Mouse (Mus musculus) monocyte, adult 2 months (primary cell): ENCODE measurements around the gene Vps45.
"Not testable (repeated sequence)": the region's sequence is repeated elsewhere in the genome, so short reads cannot be mapped to it uniquely, and the experiment has no call there.

Experiments
- DNase-seq, 2 experiments: peaks; one replicate each; pipeline ENCODE4 v3.0.0; 2022; ENCODE audit warnings: low spot score in 2 of 2, low read depth in 1 of 2

The Vps45 gene

DNA sequence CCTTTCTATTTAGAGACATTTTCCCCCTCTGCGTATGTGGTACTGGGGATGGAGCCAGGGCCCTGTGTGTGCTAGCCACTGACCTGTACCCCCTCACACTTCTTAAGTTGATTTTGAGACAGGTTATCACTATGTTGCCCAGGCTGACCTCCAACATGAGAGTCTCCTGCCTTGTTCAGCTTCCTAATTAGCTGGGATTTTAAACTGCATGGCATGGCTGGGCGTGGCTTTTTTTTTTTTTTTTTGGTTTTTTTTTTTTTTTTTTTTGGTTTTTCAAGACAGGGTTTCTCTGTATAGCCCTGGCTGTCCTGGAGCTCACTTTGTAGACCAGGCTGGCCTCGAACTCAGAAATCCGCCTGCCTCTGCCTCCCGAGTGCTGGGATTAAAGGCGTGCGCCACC lies 80.7 kb downstream of the Vps45 start:
- not testable (repeated sequence) for DNase-seq

DNA sequence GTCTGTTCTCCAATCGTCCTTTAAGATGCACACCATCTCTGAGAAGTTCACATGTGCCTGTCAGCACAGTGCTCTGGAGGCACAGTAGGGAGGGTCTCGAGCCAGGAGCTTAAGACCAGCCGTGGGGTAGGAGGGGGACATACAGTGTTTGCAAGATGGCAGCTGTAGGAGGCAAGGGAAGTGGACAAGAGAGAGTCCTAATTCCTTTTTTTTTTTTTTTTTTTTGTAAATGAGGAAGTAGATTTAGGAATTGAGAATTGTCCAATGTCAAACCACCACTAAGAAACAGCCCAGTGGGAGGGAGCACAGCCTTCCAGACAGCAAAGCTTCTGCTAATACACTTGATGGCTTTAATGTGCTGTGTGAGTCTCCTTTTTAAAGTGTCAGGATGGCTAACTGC lies 81.2 kb downstream of the Vps45 start:
- DNase-seq, result peak in 1 of 2 experiments; percentile 47

DNA sequence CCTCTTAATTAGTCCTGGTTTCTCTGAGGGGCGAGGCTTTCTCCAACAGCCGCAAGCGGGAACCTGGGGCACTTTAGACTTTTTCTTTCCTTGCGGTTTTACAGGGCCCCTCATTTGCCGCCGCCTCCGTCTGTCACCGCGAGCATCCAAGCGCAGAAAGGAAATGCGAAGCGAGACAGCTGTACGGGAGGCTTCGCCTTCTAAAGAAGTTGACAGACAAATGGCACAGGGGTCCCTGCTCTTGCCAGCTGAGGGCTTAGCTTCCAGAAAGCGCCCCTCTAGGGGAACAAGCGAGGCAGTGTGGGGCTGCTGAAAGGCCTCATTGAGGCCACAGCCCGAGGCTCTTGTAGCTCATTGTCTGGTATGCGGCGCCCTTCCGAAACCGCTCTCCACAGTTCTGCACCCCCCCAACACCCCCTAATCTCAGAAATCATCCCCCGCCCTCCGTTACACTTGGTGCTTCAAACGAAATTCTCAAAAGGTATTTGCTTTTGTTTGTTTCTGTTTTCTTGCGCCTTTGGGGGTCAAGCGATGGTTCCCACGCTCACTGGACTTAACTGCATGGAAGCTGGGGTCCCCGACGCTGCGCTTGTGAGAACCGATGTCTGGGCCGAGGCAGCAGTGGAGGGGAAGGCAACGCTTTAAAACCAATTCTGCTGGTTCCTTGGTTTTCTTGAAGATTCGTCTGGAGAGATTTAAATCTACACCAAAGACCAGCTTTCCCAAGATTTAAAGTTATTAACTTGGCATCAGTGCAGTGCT lies 85.2 kb downstream of the Vps45 start:
- no peak for DNase-seq

DNA sequence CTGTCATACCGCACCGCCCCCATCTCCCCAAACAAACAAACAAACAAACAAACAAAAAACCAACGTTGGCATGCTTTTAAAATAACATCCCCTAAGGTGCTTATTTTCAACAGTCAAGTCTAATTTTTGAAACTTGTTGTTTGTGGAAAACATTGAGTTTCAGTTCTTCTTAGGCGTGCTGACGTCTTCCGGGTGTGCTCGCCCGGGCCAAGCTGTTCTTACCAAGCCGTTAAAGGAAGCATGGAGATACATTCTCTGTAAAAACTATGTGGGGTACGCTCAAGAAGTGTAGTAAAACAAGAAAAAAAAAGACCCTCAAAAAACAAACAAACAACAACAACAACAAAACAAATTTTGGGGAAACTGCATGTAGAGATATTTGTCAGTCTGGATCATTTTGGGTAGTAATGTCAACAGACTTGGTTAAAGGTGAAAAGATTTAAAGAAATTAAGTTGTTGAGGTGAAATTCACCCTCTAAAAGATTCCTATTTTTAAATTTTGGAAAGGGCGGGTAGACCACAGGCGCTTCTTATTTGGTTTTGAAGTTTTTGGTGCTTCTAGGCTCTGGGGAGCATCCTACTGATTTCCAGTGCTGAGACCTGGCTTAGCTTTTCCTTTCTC lies 85.9 kb downstream of the Vps45 start:
- no peak for DNase-seq

DNA sequence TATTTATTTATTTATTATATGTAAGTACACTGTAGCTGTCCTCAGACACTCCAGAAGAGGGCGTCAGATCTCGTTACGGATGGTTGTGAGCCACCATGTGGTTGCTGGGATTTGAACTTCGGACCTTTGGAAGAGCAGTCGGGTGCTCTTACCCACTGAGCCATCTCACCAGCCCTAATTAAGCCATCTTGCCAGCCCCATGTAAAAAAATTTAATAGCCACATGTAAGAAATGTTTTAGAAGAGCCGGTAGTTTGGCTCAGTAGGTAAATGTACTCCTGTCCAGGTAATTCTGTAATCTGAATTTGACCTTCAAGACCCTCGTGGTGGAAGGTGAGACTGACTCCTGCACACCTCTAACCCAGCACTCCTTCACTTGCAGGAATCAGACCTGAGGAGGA lies 87.6 kb downstream of the Vps45 start:
- DNase-seq, result not testable (repeated sequence)

DNA sequence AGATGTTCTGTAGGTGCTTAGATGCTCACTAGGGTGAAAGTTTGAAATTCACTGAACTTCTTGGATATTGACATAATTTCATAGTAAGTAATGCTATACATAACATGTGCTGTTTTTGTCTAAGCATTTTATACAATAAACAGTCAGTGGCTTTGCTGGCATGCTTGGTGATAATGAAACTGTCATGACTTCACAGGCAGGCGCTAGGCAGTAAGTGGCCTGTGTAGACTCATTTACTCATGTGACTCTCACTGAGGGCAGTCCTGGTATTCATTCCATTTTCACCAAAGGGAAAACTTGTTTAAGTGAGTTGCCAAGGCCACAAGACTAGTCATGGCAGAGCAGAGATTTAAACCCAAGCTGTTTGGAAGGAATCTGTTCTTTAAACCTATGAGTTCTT lies 89.0 kb downstream of the Vps45 start:
- DNase-seq, result no peak

DNA sequence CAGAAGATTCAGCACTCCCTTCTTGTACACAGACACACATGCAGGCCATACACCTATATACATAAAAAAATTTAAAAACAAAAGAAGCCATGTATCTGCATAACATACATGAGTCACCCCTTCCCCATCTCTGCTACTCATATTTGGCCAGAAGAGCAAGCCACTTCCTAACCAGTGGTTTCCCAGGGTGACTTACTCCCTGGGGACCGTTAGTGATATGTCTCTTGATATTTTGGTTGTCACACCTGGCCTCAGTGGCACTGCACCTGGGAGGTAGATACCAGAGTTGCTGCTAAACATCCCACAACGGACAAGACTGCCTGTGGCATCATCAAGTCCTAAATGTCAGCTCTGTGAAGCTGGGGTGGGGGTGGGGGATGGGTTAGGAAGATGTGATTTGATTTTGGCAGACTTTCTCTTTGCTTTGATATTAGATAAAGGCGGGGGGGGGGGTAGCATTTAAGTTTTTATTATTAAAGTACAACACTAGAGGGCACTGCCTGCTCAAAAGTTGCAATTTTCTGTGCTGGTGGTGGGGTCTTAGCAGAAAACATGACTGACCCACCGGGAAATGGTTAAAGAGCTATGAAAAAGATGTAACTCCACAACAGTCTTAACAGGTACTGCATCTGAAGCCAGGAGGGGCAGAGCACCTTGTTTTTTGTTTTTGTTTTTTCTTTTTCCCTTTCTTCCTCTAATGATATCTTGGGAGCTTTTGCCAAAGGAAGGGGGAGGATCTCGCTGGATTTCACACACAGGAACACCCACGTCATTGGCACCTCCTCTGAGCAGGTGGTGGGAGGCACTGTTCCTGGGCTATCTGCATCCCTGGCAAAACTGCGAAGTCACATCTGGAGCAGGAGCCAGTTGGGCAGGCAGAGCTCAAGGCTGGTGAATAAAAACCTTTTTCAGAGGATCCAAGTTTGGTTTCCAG lies 92.5 kb downstream of the Vps45 start:
- no peak for DNase-seq

DNA sequence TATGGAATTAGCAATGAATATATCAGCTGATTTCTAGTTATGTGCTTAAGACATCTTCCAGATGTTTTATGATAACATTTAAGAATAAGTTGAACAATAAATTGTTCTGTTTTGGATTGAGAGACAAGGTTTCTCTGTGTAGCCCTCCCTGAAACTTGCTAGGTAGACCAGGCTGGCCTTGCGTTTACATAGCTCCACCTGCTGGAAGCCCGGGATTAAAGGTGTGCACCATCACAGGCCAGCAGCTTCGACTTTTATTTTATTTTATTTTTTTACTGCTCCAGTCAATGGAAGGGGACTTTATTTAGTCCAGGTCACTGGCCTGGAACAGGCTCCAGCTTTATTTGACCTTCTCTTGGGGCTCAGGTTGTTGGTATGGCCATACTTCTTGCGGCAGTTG lies 94.6 kb downstream of the Vps45 start:
- no peak for DNase-seq

DNA sequence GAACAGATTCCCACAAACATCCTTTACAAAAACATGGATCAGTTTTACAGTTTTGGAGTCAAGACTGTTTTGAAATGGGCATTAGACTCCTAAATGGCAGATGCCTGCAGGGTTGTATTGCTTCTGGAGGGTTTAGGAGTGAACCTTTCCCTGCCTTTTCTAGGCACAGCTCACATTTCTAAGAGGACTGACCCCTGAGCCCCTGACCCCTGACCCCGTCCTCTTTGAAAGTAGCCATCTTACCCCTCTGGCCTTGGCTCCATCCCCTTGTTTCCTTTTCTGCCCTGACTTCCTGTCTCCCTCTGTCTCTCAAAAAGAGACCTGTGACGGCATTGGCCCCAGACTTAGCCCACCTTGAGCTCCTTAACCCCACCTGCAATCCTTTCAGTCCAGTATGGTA lies 95.0 kb downstream of the Vps45 start:
- no peak for DNase-seq

DNA sequence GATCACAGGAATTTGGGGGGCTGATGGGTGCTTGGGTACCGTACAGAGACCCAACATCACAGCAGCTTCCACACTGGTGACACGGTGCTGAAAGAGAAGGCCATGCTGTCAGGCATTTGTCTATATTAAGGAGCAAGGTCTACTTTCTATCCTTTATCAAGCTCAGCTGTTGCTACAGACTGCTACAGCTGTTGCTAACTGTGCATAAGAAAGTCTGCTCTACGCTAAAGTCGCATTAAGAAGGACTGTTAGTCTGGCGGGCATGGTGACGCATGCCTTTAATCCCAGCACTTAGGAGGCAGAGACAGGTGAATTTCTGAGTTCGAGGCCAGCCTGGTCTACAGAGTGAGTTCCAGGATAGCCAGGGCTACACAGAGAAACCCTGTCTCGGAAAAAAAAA lies 96.1 kb downstream of the Vps45 start:
- DNase-seq, result not testable (repeated sequence)

DNA sequence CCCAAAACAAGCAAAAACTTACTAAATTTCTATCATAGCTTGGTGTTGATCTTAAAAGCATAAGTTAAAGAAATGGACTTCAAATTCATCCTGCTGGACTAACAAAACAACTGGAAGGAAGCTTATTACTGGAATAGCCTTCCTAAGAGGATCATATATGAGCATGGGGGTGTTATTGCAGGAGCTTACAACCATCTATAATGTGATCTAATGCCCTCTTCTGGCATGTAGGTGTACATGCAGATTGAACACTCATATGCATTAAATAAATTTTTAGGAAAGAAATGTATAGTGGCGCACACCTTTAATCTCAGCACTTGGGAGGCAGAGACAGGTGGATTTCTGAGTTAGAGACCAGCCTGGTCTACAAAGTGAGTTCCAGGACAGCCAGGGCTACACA lies 98.5 kb downstream of the Vps45 start:
- no peak for DNase-seq

DNA sequence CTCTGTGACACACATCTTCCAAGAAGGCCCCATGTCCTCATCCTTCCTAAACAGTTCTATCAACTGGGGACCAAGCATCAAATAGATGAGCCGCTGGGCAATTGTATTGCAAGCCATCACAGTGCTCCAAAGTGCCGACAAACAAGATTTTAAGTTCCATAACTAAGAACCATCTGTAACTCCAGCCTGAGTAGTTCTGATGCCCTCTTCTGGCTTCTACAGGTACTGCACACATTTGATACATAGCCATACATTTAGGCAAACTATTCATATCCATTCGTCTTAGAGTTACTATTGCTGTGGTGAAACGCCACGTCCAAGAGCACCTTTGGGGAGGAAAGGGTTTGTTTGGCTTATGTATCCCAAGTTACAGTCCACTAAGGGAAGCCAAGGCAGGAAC lies 99.2 kb downstream of the Vps45 start:
- no peak for DNase-seq

DNA sequence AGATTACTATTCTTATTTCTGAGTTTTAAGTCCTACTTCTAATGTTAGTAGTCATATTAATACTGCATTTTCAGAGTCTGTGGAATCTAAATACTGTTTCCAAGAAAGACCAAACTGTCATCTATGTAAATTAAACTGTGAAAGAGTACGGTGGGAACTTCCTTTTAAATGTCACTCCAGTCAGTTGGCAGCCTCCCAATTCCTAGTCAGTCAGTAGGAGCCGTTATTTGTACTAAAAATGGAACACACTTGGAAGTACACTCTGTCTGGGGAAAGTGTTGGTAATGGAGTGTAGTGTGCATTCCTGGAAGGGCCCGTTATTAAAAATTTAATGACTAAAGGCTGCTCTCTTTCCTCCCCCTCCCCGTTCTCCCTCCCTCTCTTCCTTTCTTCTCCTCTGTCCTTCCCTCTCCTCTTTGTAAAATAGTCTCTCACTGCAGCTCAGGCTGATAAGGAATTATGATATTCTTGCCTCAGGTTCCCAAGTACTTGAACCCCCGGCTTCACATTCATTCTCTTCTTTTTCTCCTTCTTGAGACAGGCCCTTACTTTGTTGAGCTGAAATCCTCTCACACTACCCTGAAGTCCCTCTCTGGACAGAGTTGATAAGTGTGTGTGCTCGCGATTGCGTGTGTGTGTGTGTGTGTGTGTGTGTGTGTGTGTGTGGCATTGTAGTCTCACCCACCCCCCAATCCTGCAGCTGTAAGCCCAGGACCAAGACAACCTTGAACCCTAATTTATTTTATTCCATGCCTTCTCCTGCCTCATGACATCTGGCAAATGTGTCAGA lies 100.7 kb downstream of the Vps45 start:
- no peak for DNase-seq

DNA sequence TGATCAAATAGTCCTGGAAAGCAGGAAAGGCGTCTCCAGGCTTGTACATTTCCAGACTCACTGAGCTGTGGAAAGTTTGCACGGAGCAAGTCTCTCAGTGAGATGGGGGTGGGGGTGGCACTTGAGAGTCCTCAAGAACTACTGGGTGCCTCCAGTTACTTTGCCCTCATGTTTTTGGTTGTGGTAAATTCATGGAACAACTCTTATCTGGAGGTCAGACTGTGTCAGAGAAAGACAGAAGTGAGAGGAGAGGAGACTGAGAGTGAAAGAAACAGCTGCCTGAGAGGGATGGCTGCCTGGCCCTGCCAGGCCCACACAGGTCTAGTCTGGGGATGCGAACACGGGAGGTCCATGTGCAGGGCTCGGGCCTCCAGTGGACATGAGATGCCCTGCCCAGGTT lies 102.9 kb downstream of the Vps45 start:
- DNase-seq, result no peak

DNA sequence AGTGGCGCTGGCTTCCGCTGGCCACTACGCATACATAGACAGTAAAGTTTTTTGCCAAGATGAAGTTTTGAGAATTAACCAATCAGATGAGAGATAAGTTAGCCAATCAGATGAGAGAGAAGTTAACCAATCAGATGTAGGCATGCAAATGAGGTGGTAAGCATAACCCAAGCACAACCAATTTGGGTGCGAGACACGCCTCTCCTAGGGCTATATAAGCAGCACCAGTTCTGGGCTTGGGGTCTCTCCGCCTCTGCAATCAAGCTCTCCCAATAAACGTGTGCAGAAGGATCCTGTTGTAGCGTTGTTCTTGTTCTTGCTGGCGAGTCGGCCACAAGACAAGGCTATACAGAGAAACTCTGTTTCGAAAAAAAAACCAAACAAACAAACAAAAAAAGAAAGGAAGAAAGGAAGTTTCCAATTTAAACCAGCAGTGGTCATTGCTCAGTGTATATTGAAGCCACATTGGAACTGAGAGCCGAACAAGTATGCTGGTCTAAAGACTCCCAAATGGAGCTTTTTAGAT lies 103.6 kb downstream of the Vps45 start:
- not testable (repeated sequence) for DNase-seq

DNA sequence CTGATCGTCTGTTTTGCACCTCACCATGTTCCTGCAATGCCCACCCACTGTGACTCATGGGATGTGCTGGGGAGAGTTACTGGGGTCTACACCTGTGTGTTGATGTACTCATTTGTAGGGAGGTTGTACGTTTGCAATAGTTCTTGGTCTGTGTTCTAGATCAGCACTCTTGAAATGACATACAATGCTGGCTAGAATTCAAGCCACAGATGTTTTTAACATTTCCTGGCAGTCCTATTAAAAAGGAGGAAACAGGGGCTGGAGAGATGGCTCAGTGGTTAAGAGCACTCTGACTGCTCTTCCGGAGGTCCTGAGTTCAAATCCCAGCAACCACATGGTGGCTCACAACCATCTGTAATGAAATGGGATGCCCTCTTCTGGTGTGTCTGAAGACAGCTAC lies 104.7 kb downstream of the Vps45 start:
- DNase-seq, result no peak

DNA sequence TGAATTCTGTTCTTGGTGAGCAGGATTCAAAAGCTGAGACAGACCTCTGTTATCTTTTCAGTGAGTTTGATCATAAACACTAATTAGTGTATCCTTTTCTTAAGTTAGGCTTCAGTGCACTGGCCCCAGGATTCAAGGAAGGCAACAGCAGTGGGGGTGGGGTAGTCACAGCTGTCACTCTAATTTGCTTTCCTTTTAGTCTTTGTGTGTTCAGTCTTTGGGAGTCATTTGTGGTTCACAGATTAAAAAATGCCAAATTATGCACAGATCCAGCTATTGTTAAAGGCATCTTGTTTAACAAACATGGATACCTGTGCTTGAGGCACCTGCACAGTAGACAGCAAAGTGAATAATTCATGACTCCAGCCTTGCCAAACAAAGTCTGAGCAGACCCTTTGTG lies 105.2 kb downstream of the Vps45 start:
- no peak for DNase-seq

DNA sequence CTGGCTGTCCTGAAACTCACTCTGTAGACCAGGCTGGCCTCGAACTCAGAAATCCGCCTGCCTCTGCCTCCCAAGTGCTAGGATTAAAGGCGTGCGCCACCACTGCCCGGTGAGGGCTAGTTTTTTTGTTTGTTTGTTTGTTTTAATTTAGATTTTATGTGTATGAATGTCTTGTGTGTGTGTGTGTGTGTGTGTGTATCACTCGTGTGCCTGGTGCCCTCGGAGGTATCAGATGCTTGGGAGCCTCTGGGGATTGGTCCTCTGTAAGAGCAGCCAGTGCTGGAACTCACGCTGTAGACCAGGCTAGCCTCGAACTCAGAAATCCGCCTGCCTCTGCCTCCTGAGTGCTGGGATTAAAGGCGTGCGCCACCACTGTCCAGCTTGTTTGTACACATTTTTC lies 106.7 kb downstream of the Vps45 start:
- DNase-seq, result not testable (repeated sequence)

DNA sequence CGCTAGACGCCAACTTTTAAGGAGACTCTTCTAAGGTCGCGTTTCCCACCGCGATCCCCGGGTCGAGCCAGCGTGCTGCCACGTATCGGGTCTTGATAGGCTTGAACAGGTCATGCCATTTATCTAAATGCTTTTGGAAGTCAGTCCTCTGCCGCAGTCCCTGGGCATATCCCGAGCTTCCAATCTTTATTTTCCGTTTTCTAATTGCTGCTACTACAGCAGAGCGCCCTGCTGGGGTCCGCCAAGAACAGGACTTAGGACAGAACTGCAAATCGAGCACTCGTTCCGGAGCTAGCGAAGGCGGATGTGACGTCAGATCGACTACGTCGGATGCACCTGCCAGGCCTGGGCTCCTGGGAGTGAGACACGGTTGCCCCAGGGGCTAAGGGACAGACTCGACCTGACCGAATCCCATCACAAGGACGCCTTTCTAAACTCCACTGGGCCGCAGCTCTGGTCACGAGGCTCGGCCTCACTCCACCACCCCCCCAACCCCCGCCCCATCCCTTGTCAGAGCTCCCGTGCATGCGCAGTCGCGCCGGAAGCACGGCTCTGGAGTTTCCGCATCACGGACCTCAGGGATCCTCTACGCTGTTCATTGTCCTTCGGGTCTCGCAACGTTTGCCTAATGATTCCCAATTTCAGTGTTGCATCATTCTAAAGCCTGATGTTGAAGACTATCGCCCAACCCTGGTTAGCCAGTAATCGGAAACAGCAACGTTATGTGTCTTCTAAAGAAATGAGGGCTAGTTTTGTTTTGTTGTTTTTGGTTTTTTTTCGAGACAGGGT lies 107.3 kb downstream of the Vps45 start:
- DNase-seq, result peak; percentile 74 to 87
